Mouse (Mus musculus): ENCODE measurements around the gene Nadsyn1. TPM values are rescaled to one million over a fixed set of nuclear protein-coding genes. Genes with fewer than 3 reads are reported as not detected.

Gene Nadsyn1
- total RNA-seq, 2 experiments from 2014 or later = 4.4 to 7.8 TPM

GRCm38 (mm10) chr7:143832611-143833010 lies 10.0 kb upstream of the Nadsyn1 start:
- TF ChIP-seq CTCF (conservative IDR thresholded peaks at IDR 0.05) = no peak
- no peak for DNase-seq (ENCODE audit: low spot score in 2 of 2)
- Histone ChIP-seq H3K4me3 (no peak overlapping the region), H3K27ac (no peak overlapping the region; the same call in 1 of the 2 replicates)

GRCm38 (mm10) chr7:143832196-143832595 lies 9.5 kb upstream of the Nadsyn1 start:
- DNase-seq (ENCODE audit: low spot score in 2 of 2) = no peak
- H3K4me3 ChIP-seq = peak overlapping the region; percentile 28
- H3K27ac ChIP-seq = peak overlapping the region; percentile 91; the same call in 1 of the 2 replicates
- TF ChIP-seq CTCF (conservative IDR thresholded peaks at IDR 0.05) = no peak

GRCm38 (mm10) chr7:143830399-143830798 lies 7.8 kb upstream of the Nadsyn1 start:
- peak overlapping the region; percentile 93 for H3K4me3 ChIP-seq
- DNase-seq (ENCODE audit: low spot score in 2 of 2) = no peak
- H3K27ac ChIP-seq = peak overlapping the region; percentile 91
- no peak for TF ChIP-seq CTCF (conservative IDR thresholded peaks at IDR 0.05)

- Histone ChIP-seq H3K4me3 (peak overlapping the region; percentile 93), H3K27ac (peak overlapping the region; percentile 91)
- TF ChIP-seq CTCF (conservative IDR thresholded peaks at IDR 0.05) = peak; percentile 92
- peak; percentile 93 to 97 for DNase-seq (ENCODE audit: low spot score in 2 of 2)
Observed at GRCm38 (mm10) chr7:143829504-143830331, 7.1 kb upstream of the Nadsyn1 start.

GRCm38 (mm10) chr7:143826985-143827384 lies 4.3 kb upstream of the Nadsyn1 start:
- no peak for TF ChIP-seq CTCF (conservative IDR thresholded peaks at IDR 0.05)
- no peak overlapping the region for H3K27ac ChIP-seq
- no peak for DNase-seq (ENCODE audit: low spot score in 2 of 2)
- no peak overlapping the region for H3K4me3 ChIP-seq

- TF ChIP-seq CTCF (conservative IDR thresholded peaks at IDR 0.05) = no peak
Observed at GRCm38 (mm10) chr7:143823266-143823605, 587 bp upstream of the Nadsyn1 start.

GRCm38 (mm10) chr7:143821241-143821640 lies 1.4 kb downstream of the Nadsyn1 start:
- no peak for DNase-seq (ENCODE audit: low spot score in 2 of 2)
- H3K4me3 ChIP-seq = no peak overlapping the region
- TF ChIP-seq CTCF (conservative IDR thresholded peaks at IDR 0.05) = no peak
- no peak overlapping the region for H3K27ac ChIP-seq

More at GRCm38 (mm10) chr7:143823266-143823605, 587 bp upstream of the Nadsyn1 start:
- H3K4me3 ChIP-seq = peak overlapping the region; percentile 78
- peak overlapping the region; percentile 98 for H3K27ac ChIP-seq
- no peak for DNase-seq (ENCODE audit: low spot score in 2 of 2)

- Histone ChIP-seq H3K4me3 (no peak overlapping the region), H3K27ac (no peak overlapping the region)
- no peak for TF ChIP-seq CTCF (conservative IDR thresholded peaks at IDR 0.05)
- DNase-seq (ENCODE audit: low spot score in 2 of 2) = no peak
Observed at GRCm38 (mm10) chr7:143819201-143819600, 3.4 kb downstream of the Nadsyn1 start.

- peak; percentile 70 for TF ChIP-seq CTCF (conservative IDR thresholded peaks at IDR 0.05)
- H3K4me3 ChIP-seq = no peak overlapping the region
- DNase-seq (ENCODE audit: low spot score in 2 of 2) = no peak
- no peak overlapping the region for H3K27ac ChIP-seq
Observed at GRCm38 (mm10) chr7:143808909-143809308, 13.7 kb downstream of the Nadsyn1 start.

GRCm38 (mm10) chr7:143805199-143805624 lies 17.4 kb downstream of the Nadsyn1 start:
- H3K27ac ChIP-seq = no peak overlapping the region
- DNase-seq (ENCODE audit: low spot score in 2 of 2) = peak; percentile 53 to 55
- TF ChIP-seq CTCF (conservative IDR thresholded peaks at IDR 0.05) = no peak

GRCm38 (mm10) chr7:143801195-143802065 lies 21.2 kb downstream of the Nadsyn1 start:
- H3K27ac ChIP-seq = no peak overlapping the region
- no peak for TF ChIP-seq CTCF (conservative IDR thresholded peaks at IDR 0.05)
- DNase-seq (ENCODE audit: low spot score in 2 of 2) = no peak
- H3K4me3 ChIP-seq = no peak overlapping the region

More at GRCm38 (mm10) chr7:143805199-143805624, 17.4 kb downstream of the Nadsyn1 start:
- H3K4me3 ChIP-seq = no peak overlapping the region

GRCm38 (mm10) chr7:143800770-143801169 lies 21.9 kb downstream of the Nadsyn1 start:
- Histone ChIP-seq H3K27ac (no peak overlapping the region), H3K4me3 (no peak overlapping the region)
- no peak for DNase-seq (ENCODE audit: low spot score in 2 of 2)
- TF ChIP-seq CTCF (conservative IDR thresholded peaks at IDR 0.05) = no peak

GRCm38 (mm10) chr7:143798783-143799182 lies 23.9 kb downstream of the Nadsyn1 start:
- TF ChIP-seq CTCF (conservative IDR thresholded peaks at IDR 0.05) = no peak
- DNase-seq (ENCODE audit: low spot score in 2 of 2) = no peak
- no peak overlapping the region for H3K27ac ChIP-seq
- H3K4me3 ChIP-seq = no peak overlapping the region

Measured in layer of hippocampus, adult 2 months (tissue).